Mouse (Mus musculus): ENCODE measurements around the gene Lonp2.

The Lonp2 gene

DNA sequence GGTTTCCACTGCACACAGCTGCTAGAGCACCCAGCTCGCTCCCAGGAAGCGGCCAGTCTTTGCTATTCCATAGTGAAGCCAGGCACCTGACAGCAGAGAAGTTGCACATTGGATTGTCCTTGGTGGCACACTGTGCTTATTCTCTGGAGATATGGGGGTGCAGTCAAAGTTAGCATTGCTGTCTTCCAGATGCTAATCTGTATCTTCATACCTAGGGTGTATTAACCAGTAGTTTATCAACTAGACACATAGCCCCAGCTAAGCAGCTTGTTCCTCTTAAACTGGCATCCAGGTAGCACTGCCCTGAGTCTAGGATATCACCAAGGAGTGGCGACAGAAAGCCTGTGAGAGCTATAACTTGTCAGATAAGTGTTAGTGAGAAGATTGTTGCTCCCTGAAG, 88.8 kb downstream of the Lonp2 start:
- DNase-seq (ENCODE audit: low read depth, low spot score): no peak

DNA sequence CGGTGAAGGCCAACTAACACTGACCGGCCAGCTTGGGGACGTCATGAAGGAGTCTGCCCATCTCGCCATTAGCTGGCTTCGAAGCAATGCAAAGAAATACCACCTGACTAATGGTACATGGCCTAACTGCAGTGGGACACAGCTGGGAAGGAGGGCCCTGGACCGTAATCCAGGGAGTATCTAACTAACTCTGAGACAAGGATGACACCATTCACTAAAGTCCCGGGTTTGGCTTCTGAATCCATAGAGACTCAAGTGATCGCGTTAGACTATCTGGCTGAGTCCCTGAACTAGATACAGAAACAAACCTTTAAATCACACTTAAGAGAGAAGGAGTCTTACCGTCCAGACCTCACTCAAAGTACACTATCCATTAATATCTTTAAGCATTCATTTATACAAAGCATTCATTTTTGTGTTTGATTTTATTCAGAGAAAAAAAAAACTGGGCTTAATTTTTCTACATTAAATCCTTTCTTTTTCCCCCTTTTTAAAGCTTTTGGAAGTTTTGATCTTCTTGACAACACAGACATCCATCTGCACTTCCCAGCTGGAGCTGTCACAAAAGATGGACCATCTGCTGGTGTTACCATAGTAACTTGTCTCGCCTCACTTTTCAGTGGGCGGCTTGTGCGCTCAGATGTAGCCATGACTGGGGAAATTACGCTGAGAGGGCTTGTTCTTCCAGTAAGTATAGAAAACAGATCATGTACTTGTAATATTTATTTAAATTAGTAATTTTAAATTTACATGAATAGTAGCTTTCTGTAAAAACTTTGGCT, 89.8 kb downstream of the Lonp2 start:
- peak; percentile 75 for DNase-seq (ENCODE audit: low read depth, low spot score)

DNA sequence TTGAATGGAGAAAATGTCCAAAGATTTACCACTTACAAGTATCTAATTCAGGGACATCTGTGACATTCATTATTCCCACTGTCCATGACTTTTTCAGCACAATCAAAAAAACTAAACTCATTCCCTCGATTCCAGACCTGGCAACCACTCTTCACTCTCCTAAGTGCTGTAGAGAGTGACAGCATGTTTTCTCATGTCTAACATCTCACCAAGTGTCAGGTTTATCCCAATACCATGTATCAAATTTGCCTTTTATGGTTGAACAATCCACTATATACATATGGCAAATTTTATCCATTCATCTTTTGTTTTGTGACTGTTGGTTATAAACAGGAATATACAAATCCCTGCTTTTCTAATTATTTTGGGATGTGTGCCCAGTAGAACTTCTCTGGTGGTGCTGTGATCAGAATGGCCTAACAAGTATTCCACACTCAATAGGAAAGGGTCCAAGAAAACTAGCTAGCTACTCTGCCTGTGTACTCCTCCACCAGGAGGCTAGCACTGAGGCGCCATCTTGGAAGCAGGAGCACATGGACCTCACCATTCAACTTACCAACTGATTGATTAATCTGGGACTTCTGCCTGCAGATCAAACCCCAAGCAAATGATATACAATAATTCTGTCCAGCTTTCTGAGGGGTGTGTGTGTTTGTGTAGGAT, 94.6 kb downstream of the Lonp2 start:
- no peak for DNase-seq (ENCODE audit: low read depth, low spot score)

DNA sequence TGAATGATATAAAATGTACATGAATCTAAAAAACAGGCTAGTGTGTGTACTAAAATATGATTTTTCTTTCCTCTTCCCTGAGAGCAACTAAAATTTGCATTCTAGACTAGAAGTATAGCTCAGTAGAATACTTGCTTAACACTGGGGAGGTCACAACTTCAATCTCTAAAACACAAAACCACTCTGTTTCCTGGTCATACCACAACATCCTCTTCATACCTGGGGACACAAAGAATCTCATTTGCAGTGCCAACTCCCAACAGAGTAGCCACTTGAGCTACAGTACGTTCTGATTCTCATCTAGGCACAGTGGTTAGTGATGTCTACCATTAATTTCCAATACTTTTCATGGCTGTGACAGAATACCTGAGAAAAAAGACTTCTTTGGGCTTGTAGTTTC, 95.5 kb downstream of the Lonp2 start:
- no peak for DNase-seq (ENCODE audit: low read depth, low spot score)

DNA sequence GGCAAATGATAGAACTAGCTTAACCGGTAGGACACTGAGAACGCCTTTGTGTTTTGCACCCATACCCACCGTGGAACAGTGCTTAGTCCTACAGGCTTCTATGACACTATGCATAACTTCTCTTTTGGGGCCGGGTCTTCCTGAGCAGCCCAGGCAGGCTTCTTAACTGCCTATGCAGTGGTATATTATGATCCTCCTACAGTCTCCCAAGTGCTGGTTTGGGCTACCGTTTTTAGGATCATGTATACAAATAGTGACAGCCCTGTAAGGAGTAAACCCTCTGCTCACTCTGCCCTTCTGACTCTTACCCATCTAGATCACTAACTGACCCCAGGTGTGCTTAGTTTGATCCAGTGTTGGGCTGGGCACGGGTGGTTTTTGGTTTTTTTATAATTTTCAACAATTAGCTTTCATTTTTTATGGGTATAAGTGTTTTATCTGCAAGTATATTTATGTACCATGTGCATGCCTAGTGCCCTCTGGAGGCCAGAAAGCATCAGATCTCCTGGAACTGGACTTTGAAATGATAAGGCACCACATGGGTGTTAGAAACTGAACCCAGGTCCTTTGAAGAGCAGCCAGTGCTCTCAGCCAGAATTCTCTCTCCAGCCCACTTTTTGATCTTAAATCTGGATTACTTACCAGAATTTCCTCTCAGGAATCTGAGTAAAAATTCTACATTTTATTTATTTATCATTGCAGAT, 97.1 kb downstream of the Lonp2 start:
- no peak for DNase-seq (ENCODE audit: low read depth, low spot score)

DNA sequence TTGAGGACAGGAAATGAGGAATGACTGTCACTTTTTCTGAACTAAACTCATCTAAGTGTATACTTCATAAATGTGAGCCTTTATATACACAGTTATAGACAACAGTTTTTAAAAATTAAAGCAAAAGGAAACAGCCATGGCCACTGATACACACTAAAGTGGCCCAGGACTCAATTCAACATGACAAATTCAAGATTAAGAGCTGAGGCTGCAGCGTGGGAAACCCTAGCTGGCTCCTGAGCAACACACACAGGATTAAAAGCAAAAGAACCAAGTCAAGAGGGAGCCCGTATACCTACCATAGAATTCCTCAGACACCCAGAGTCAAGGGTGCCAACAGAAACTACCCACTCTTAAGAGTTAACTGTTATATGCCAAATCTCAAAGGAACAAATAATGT, 97.6 kb downstream of the Lonp2 start:
- no peak for DNase-seq (ENCODE audit: low read depth, low spot score)

DNA sequence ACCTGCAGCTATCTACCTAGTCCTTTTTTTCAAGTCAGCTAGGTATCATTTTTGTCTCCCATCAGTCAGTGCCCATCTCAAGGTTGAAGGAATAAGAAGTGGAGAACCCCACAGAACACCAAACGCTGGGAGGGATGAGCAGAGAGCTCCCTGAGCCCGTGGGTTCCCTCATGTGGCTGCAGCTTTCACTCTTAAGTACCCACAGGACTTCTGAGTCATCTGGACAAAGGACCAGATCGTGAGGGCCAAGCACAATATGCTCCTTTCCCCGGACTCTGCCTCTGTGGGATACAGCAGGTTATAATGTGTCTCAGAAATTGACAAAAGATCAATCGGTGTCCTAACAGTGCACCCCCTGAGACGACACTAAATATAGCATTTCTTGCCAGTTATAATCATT, 103.1 kb downstream of the Lonp2 start:
- no peak for DNase-seq (ENCODE audit: low read depth, low spot score)

DNA sequence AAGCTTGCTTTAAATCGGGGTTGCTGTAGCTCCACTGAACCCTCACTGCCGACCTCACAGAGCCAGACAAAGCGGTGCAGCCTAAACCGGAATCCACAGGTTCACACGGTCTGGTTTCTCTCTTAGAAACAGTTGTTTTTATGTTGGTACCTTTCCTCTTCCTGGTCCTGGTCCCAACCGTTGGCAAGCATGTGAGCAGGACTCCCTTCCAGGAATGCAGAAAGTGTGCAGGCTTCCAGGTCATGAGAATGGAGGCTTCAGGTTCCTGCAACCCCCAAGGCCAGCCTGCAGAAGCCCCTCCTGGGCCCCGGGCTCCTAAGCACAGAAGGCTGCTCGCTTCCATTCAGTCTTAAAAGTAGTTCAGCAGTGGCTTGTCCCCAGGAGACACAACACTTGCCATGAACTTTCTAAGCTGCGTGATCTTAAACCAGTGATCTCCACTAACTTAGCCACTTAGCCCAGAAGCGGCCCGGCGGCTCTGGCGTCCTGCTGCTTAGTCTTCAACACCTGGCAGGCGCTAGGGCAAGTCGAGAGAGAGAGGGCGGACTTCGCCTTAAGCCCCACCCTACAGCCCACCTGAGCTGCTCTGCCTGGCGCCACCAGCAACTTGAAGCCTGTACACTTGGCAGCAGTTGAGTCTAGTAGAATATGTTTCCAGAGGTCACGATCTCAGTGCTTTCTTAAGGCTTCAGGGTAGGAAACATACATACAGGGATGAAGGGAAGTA, 104.5 kb downstream of the Lonp2 start:
- DNase-seq (ENCODE audit: low read depth, low spot score): no peak

DNA sequence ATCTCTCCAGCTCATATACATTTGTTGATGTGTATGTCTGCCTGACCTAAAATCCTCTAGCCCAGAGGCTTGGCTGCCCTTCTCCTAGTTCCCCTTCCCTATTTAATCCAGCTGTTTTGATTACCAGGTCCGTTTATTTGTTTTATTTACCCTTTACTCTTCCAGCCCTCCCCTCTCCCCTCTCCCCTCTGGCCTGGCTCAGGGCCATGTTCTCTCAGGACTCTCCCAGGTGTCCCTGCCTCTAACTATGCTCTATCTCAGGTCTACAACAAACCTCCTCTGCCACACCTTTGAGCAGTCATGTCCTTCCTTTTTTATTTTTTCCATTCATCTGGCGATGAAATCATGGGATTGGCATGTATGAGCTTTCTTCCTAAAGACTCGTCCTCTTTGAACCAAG, 106.5 kb downstream of the Lonp2 start:
- no peak for DNase-seq (ENCODE audit: low read depth, low spot score)

DNA sequence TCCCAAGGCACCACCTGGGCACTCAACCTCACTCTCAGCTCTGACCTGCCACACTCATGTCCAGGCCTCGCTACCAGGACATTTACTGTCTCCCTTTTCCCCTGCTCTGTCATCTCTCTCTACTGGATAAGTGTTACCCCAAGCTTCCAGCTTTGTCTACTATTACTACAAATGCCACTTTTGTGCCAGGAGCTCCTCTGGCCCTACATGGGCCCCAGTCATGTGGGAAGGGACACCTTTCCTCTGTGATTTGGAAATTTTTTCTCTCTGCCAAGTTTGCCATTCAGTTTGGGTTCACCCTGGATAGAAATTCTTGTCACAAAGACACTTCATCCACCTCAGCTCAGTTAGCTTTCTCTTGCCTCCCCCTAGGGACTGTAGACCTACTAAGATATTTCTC, 107.0 kb downstream of the Lonp2 start:
- no peak for DNase-seq (ENCODE audit: low read depth, low spot score)

DNA sequence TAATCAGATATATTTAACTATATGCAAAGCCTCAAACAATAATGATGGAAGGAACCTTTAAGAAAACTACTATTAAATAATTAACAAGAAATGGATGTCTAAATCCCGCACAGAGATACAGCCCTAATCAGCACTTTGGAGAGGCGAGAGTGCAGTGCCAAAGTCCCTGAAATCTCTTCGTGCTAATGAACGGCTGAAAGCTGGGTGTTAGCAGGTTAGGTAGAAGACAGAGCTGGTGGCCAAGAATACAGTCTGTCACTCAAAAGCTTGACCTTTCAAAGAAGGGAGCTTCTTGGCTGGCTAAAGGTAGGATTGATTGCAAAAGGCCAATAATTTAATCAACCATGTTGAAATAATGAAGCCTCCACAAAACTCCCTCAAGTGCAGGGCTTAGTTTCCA, 110.3 kb downstream of the Lonp2 start:
- DNase-seq (ENCODE audit: low read depth, low spot score): no peak

DNA sequence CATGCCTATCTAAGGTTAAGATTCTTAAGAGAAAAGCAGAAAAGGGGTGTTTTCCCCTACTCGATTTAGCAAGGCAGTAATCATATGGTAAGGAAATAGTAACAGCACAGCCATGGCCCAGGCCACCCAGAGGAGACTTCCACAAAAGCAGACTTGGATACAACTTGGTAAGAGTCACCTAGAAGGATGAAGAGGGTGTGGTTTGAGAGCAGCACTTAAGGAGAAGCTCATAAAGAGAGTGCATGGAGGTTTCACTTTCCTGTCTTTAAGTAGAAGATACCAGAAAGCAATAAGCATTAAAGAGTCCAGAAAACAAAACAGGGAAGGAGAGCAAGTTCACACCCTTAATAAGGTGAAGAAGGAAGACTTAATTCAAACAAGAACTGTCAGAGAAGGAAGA, 111.1 kb downstream of the Lonp2 start:
- DNase-seq (ENCODE audit: low read depth, low spot score): no peak

DNA sequence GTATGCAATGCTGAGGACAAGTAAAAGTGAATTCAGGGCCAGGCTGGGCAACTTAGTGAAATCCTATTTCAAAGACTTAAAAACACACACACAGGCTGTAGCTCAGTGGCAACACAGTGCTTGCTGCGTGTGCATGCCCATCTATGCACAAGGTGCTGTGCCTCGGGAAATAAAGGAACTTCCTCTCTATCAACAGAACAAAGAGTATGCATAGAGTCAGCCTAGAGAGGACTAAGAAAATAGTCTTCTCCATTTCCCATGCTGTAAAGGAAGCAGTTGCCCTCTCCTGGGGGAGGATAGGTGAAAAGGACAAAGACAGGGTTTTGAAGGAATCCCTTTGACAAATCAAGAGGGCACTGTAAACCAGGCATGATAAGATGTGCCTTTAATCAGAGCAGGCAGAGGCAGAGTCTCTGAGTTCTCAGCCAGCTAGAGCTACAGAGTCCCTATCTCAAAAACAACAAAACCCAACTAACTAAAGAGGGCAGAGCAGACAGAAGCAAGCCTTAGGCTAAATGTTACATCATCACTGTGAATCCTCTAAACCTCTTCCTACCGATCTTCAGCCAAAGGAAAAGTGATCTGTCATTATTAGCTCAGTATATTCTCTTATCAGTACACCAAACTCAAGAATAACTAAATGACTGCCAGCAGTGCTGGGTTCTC, 111.7 kb downstream of the Lonp2 start:
- DNase-seq (ENCODE audit: low read depth, low spot score): no peak

DNA sequence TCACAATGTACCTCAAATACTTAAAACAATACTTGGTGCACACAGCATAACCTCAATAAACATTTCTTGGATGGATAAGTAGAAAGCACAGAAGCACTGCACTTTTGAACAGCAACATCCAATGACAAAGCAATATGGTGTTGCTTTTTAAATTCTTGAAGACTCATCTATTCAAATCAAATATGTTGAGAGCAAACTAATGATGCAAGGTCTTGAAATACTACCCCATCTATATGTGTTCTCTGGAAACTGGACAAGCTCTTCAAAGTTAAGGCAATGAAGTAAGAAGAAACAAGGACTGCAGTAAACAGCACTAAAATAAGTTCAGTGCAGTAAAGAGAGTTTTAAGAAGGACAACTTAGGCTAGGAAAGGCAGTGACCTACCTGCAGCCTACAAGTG, 117.1 kb downstream of the Lonp2 start:
- no peak for DNase-seq (ENCODE audit: low read depth, low spot score)

DNA sequence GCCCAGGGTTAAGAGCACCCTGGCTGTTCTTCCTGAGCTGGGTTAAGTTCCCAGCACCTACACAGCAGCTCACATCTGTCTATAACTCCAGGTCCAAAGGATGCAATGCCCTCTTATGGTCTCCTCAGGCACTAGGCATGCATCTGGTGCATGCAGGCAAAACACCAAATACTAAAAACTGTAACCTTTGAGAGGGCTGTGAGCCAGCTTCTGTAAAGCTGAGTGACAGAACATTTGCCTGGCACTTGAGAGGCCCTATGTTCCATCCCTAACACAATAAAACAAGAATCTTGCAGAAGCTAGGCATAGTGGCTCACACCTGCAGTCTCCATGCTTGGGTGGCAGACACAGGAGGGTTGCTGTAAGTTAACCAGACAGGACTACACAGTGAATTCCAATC, 117.8 kb downstream of the Lonp2 start:
- DNase-seq (ENCODE audit: low read depth, low spot score): no peak

DNA sequence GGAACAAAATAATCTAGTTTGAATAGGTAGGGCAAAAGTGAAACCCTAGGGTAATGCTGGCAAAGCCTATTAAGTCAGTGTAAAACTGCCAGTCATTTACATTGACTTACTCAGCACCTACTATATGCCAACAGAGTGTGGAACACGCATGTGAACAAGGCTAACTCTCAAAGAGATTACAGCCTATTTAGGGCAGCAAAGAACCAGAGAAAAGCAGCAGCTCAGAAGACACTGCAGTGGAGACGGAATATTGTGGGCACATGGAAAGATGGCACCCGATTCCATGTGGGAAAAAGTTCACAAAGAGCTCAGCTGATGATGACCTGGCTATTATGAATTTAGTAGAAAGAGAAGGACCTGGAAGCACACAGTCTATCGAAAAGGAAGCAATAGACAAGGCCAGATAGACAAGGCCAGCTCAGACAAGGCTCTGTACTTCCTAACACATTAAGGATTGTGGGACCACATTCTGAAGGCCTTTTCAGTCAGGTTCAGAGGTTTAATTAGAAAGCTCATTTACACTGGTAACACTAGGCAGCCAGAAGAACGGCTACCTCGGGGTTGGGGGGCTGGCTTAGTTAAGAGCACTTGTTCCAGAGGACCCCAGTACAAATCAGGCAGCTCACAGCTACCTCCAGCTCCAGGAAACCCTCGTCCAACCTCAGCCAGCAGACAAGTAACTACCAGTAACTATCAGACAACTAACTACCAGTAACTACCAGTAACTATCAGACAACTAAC, 118.9 kb downstream of the Lonp2 start:
- no peak for DNase-seq (ENCODE audit: low read depth, low spot score)

DNA sequence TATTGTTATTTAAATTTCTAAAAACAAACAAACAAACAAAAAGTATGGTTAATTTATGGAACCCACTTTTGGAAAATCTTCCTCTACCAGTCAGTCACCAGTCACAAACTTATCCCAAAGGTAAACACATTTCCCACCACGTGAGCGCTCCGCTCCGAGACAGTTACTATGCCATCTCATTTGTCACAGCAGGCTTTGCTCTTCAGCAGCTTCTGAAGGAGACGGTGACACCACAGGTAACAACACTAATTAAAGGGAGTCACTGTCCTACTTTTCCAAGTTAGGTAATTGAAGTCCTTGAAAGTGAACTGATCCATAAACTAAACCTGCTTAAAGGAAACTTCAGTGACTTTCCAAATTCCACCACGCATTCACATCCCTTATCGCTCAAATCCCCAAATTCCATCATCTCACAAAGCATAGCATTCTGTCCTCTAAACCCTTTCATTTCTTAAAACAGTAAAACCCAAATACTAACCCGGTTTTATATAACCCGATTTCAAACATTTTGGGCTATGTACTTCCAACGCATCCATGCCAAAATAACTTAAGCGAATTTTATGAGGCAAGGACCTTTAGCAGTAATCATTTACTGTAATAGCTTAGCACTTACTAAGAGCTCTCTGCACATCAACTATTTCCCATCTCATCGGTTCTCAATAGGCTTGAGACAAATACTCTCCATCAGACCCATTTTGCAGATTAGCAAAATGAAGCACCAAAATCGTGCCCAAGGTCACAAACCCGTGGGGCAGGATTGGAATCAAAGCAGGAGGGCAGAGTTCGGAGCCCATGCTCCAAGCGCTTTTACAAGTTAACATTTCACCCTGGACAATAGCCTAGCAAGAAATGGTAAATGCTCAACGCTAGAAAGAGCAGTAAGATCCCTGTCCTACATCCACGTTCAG, 120.7 kb downstream of the Lonp2 start:
- peak; percentile 6 for DNase-seq (ENCODE audit: low read depth, low spot score)

DNA sequence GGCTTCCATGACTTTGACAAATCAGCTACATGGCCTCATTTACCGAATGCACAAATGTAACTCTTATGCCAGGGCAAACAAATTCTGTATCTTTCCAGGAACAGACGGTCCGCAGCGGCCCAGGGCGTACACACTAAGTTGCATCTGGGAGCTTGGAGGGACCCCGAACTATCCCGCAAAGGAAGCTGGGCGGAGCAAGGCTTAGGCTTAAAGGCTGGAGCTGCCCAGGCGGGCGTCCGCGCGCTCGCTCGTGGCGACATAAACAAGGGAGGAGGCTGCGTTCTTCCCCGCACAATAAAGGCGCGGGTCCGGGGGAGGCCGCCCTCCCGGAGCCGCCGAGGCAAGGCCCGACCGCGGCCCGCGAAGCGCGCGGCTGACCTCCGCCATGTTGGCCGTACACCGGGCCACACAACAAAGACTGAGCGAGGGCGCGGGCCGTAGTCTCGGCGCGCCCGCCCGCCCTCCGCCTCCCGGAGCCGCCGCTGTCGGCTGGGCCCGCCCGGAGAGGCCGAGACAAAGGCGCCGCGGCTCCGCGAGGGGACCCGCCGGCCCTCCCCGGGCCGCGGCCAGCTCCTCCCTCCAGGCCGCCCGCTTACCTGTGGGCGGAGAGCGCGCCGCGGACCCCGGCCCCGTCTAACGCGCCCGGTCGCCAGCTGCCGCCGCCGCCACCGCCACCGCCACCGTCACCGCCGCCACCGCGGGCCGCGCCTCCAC, 121.5 kb downstream of the Lonp2 start, which contains the start of the genes Gm10638 and Siah1a:
TSS of gene Gm10638 (plus strand) at position 479 of the 714 bp plus-strand sequence.
TSS of gene Siah1a (minus strand) at position 714 of the 714 bp plus-strand sequence.
- DNase-seq (ENCODE audit: low read depth, low spot score): peak; percentile 75

DNA sequence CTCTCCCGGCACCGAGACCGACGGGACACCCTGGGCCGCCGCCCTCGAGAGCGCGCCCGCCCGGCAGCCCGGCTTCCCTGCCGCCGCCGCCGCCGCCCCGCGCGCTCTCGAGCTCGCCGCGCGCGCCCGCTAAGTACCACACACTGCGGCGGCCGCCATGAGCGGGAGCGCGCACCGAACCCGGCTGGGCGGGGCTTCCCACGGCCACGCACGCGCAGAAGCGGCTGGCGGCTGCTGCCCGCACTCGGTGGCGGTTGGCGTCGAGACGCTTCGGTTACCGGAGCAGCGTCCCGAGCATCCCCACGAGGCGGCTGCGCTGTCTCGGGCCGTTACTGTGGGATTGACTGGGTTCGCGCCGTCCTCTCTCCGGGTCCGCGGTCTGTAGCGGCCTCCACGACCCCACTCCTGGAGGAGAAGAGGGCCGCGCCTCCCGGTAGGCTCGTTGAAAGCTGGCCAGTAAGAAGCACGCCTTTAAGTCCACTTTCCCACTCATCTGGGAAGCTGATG, 122.1 kb downstream of the Lonp2 start:
- peak; percentile 90 for DNase-seq (ENCODE audit: low read depth, low spot score)

All from mesoderm, embryonic 11.5 days (tissue).